Mouse (Mus musculus): Measurements from ENCODE around the gene Pld5. TPM values are rescaled to one million over a fixed set of nuclear protein-coding genes. Genes with fewer than 3 reads are reported as not detected.
"Not testable (repeated sequence)": the region's sequence is repeated elsewhere in the genome, so short reads cannot be mapped to it uniquely, and the experiment has no call there.

The Pld5 gene
- polyA plus RNA-seq, 3 experiments from 2014 or later, result not detected

DNA sequence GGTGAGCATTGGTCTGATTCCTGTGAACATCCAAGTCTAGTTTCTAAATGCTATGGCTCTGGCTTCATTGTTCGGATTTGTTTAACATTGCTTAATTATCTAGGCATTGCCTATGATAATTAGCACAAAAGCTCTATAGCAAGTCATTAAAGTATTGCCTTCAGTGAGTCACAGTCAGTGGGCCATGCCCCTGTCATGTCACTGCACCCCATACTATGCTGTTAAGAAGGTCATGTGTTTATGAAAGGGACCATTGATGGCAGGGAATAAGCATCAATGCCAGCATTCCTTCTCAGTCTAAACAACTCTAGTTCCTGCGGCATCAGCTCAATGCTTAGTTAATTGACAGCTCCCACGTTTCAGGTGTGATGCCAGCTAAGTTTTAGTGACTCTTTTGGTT is 239.1 kb downstream of the Pld5 start:
- no peak for ATAC-seq

DNA sequence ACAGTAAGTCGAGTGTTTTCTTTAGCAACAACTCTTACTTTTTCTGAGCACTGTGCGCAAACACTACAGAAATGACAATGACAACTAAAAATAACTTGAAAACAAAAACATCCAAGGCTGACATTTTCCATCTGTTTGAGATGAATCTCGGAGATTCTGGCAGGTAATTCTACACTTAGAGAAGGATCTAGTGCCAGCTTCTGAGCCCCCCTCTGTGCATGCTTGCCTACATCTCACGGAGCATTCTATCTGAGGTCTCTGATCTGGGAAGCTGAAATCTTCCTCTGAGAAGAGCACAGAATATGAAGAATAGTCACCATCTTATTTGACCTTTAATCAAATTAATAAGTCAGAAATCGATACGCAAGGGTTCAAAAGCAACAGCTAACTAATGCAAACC is 240.4 kb downstream of the Pld5 start:
- ATAC-seq, result no peak

DNA sequence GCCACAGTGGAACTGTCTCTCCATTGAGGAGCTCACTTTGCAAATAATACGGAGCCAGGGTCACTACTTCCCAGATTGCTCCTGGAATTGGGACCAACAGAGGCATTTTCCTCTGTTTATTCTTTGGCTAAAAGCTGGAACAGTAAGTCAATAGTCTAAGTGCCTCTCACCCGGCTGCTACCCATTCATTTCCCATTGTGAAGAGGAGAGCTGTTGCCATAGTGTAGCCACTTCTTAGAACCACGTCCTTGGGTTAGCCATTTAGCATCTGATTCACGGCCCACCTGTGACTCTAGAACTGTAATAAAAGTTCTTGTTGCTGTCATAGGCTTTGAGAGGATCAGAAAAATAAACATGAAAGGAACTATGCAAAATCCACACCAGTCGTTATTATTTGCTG is 241.4 kb downstream of the Pld5 start:
- no peak for ATAC-seq

DNA sequence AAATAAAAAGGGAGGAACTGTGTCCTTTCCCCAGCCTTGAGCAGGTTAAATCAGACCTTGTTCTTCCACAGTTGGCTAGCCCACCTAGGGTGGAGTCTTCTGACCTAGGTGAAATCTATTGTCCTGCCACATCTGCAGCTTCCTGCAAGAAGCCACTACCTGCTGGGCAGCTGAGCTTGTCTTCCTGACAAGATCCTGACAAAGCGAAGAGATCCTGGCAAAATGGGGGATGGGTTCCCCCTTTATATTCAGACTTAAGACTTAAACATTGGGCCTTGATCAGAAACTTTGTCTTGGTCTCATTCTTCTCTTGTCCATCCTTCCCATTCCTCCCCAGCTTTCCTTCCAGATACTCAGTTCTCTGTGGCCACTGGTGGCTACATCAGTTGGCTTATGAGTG is 246.0 kb downstream of the Pld5 start:
- ATAC-seq, result no peak

DNA sequence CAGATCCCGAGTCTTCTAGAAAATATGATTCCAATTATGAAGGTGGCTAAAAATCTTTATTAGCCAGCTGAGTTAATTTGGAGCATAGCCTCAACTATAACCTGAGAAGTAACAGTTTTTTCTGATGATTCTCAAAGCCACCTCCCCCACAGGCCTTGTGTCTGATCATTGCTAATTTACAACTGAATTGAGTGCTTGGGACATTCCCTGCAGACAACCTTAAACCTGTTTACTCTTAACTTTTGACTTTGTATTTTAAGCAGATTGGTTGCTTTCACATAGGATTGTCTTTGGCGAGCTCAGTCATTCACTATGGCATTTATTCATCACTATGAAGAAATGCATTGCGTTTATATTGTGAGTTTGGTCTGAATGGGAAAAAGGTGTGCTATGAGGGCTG is 246.7 kb downstream of the Pld5 start:
- ATAC-seq, result no peak

DNA sequence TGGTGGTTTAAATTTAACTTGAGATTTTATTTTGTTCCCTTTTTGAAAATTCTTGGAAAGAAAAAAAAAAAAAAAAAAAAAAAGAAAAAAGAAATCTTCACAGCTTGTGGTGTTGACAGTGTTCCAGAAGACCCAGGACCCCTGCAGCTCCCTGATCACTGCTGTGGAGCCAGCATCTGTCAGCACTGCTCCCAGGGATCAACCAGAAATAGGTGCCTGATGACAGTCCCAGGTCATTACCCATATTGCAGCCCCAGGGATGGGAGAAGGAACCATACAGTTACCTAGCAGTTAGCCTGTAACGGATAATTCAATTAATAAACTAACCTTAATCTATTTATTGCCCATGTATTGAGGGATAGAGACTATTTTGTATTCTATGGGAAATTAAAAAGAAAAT is 250.6 kb downstream of the Pld5 start:
- no peak for ATAC-seq

DNA sequence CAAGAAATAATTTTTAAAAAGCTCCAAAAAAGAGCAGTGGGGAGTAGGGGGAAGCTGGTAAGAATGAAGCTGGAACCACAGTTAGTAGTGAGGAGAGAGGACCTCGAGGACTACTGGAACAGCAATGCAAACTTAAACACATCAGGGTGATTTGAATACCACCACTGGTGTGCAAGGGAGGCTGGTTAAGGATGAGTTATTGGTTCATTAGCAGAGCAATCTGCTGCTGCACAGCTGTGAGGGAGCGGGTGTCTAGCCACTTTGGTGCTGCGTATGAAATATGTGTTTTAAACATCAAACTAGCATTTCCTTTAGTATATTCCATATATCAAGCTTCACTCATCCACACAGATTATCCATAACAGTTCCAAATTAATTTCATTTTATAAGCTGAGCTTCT is 256.6 kb downstream of the Pld5 start:
- ATAC-seq, result no peak

DNA sequence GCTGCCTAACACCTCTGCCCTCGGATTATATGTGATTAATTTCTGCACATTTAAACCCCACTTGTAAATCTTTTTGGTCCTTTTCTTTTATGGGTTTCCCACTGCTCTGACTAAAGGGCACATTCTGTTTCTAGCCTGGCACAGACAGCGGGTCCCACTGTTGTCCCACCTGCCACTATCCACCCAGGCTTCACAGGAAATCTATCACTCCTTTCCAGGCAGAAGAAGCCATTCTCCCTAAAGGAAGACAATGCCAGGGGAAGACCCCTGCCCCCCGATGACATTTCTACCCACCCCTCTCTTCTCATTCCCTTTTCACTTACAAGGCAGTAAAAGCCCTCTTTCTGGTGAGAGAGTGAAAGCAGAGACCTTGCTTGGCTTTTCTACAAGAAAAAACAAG is 259.0 kb downstream of the Pld5 start:
- ATAC-seq, result no peak

DNA sequence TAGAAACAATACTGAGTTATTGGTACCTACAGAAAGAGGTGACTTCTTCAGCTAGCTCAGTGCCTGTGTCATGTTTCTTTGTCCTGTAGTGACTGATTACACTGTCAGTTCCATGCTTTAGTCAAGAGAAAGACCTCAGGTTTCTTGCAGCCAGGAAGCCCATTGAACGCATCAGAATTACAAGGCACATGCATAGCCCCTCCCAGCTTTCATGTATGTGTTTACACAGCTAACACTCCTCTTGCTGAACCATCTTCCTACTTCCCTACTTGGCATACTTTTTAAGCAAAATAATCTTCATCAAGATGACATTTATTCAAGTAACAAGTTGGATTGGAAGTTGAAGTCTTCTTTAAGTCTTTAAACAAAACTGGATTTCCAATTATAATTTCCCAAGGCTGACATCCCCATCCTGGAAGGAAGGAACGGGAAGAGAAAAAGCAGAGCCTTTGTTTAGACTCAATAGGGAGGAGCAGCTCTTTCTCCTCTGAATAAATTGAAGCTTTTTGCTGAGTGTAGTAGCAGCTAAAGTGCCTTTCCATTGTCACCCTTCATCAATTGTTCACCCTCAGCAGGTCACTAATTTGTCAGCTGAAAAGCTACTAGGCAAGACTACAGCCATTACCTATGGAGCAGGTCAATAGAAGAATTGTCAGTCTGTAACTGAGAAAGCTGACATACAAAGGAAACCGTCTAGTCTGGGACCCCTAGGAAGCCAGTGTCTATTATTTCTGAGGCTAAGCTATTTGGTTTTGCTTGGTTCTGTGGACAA is 261.4 kb downstream of the Pld5 start:
- ATAC-seq, result no peak

DNA sequence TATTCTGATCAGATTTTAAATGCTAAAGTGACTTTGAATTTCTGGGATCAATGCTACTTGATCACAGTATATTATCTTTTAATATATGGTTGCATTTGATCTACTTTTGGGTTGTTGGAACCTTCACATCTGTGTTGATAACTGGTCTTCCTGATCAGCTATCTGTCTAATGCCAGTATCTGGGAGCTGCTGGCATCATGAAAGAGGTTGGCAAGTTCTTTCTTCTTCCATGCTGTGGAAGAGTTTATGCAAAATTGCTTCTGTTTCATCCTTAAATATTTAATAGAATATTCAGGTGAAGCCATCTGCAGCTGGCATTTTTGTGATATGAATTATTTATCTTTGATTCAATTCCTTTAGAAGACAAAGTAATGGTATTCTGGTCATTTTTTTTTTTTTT is 263.6 kb downstream of the Pld5 start:
- ATAC-seq, result no peak

DNA sequence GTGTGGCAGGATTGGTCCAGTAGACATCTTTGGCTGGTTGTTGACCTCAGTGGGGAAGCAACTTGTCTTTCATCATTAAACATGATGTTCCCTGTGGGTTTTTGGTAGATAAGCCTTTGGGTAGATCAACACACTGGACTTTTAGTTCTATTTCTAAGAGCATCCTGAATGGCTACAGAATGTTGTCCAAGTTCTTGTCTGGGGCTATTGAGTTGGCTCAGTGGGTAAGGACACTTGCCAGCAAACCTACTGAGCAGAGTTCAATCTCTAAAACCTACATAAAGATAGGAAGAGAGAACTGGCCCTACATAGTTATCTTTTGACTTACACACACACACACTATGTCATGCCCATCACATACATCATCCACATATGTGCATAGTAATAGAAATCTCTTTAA is 264.0 kb downstream of the Pld5 start:
- no peak for ATAC-seq

DNA sequence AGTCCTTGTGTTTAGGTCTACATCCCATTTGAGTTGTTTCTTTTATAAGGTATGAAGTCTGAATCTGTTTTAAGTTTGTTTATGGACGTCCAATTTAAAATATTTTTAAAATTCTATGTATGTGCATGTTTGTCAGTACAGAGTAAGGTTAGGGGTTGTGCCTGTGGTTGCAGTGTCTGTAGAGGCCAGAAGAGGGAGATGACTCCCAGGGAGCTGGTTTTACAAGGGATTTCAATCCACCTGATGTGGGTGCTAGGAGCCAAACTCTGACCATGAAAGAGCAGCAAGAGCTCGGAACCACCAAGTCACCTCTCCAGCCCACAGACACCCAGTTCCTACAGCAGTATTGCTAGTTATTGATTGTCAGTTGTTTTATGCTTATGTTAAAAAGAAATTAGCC is 266.7 kb downstream of the Pld5 start:
- no peak for ATAC-seq

DNA sequence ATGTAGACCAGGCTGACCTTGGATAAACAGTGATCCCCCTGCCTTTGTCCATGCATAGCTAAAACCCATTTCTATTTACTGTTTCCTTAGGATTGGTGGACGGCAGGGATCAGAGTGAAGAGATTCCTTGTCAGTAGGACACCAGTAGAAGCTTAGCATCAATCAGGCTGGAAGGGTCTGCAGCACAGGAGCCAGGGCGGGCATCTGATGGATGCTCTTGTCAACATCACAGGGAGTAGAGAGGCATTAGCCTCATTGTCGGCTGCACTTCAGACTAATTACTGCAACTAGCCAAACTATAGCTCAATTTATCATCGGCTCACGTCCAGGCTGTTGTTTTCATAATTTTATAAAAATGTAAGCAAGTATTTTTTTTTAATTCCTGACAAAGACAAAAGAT is 274.5 kb downstream of the Pld5 start:
- ATAC-seq, result no peak

DNA sequence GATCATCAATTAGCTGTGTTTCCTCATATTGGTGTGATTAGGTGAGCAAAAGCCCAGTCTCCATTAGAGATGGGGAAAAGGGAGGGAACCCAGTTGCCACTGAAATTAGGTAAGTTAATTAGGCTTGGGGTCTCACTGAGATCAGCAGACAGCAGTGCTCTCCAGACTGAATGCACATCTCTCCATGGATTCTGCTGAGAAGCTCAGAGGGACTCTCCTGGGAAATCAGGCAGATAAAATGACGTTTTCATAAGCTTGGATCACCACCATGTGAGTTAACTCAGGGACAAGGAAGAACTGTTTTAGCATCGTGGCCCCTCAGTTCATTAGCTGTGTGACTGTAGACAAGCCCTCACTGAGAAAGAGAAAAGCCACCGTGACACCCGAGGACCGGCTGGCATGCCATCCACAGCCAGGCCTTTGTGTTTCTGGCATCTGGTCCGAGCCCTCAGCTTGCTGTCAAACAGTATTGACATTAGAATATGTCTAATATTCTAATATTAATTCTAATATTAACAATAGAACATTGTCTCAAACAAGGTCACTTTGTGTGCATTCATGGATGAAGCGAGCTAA is 277.9 kb downstream of the Pld5 start:
- no peak for ATAC-seq

DNA sequence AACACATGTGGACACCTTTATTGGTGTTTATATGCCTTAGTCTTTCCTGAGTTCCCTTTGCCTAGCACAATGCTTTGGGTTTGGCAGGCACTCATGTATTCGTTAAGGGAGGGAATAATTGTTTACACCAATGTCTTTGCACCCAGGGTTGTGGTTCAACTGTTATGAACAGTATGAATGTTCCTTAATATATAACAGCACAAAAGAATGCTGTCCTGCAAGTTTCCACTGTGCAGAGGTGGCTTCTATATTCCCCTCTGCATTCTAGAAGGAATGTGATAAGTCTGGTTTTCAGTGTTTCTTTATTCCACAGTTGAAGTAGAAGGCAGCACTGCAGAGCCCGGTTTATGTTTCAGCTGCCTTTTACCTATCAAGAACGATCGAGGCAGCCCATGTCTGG is 286.2 kb downstream of the Pld5 start:
- no peak for ATAC-seq

DNA sequence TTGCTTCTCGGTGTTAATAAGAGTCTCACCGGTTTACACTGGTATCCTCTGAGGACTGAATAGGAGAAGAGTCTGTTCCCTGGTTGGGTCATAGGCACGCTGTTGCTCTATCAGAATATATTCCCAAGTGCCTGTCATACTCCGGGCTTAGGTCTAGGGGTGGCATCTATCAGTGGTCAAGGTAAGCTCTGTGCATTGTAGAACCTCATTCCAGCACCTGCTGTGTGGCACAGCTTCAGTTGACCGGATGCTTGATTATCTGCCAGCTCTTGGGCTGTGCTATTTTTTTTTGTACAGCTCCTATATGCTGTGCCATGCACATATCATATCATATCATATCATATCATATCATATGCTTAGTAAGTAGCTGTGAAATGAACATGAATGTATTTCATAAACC is 286.7 kb downstream of the Pld5 start:
- no peak for ATAC-seq

DNA sequence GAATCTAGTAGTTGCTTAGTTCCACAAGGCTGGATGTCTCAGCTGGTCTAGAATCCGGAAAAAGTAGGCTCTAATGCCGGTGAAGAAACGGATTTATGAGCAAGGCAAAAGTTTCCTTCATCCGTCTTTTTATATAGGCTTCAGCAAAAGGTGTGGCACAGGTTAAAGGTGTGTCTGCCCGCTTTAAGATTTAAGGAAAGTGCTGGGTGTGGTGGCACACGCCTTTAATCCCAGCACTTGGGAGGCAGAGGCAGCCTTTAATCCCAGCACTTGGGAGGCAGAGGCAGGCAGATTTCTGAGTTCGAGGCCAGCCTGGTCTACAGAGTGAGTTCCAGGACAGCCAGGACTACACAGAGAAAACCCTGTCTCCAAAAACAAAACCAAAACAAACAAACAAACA is 296.1 kb downstream of the Pld5 start, which contains the start of gene Rbm8a2:
Gene Rbm8a2, minus strand, starts transcription at position 101 of the 400 bp plus-strand sequence.
- ATAC-seq, result not testable (repeated sequence)

DNA sequence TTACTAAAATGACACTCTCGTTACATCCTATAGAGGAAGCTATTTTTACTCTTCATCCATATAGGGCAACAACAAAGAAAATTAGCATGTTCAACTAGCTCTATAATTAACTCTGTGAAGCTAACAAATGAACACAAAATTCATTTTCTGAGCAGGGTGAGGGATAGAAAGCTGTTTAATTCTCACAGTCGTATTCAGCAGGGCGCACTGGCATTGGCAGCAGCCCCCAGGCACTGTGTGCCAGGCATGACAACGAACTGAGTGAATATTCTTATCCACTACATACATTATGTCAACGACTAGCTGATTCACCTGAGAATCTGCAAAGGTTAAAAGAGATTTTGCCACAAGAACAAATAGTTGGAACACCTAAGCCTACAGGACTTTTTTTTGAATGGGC is 304.4 kb downstream of the Pld5 start:
- no peak for ATAC-seq

DNA sequence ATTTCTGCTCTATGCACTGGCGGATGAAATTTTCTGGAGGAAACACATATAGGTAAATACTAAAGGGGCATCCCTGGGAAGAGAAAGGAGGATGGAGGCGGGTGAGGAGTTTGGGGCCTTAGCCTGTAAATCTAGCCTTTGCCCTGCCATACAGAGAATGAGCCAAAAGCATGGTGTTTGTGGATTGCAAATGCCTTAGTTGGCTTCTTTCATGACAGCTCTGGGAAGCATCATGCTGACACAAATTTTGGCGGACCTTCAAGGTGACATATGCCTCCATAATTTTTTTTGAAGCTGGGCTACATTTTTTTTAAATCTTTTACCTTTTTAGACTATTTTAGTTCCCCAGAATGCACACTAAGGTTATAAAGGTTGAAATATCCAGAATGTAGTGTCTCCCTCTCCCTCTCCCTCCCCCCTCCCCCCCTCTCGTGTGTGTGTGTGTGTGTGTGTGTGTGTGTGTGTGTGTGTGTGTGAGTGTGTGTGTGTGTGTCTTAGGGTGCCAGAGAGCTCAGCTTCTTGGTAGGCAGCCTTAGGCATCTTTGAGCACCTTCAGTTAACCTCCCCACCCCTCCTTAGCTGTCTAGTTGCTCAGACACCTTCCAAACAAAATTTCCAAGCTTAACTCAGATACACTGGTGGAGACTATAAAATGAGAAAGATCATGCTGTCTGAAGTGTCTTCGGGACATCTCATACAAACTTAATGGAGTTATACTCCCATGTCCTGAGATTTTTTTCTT is 307.9 kb downstream of the Pld5 start:
- ATAC-seq, result no peak

DNA sequence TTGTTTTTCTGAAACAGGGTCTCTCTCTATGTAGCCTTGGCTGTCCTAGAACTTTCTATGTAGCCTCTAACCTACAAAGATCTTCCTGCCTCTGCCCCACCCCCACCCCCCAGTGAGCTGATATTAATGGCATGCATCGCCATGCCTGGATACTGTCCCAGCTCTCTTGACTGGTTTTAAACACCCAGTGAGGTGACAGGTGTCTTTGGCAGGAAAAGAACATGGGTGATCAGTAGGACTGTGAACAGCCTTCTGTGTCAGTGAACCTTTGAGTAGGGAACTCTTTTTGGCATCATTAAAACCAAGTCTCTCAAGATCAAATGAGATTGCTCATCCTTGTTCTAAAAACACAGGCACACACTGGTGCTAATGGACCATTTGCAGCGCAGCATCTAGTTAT is 313.3 kb downstream of the Pld5 start:
- no peak for ATAC-seq

DNA sequence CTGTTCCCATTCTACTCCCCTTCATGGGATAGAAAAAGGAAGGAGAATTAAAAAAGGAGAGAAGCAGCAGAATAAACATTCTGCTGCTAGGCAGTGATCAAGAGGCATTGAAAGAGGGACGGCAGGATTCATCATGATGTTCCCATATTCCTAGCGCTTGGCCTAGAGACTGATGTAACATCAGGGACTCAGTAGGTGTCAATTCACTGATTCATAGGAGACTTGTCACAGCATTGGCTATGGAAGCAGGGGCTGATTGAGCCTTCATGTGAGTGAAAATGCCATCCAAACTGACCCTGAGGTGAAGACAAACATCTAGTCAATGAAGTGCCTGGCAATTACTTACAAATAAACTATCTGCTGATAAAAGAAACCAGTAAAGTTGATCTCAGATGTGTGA is 324.3 kb downstream of the Pld5 start:
- ATAC-seq, result no peak

DNA sequence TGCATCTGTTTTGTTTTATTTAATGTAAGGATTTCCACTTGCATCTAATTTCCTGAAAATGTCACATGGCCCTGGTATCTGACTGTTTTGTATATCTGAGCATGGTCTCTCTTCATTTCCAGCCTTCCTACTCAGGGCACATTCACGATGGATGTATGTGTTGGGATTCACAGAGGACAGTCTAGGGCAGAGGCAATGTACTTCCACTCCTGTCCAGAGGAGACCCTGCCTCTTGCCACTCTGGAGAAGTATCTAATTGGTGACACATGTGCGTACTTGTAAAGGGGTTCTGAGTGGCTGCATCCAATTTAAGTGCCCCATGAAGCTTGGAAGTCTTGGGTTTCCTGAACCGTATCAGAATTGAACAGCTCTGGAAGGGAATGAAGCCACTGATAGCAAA is 324.7 kb downstream of the Pld5 start:
- ATAC-seq, result no peak

DNA sequence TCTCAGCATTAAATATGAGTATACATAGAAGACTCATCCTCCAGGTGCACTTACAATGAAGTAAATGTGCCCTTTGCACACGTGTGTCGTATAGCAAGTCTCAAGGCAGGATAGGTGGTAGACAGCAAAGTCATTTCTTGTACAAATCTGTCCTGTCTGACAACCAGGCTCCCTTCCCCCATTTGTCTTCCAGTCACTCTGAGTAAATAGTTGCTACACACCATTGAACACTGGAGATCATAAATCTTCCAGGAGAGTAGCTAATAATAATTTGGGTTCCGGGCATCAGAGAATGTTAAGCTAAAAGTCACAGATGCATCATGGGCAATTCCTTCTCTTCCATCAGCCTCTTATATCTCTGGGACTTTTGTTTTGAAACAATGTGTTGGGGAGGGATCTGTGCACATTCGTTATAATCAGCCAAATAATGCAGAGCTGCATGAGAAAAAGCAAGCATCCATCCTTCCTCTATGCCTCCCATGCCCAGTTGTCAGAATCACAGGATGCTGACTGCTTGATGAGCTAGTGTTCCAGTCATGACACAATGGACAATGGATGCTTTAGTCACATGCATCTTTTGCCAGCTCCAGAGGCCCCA is 328.3 kb downstream of the Pld5 start:
- ATAC-seq, result no peak

DNA sequence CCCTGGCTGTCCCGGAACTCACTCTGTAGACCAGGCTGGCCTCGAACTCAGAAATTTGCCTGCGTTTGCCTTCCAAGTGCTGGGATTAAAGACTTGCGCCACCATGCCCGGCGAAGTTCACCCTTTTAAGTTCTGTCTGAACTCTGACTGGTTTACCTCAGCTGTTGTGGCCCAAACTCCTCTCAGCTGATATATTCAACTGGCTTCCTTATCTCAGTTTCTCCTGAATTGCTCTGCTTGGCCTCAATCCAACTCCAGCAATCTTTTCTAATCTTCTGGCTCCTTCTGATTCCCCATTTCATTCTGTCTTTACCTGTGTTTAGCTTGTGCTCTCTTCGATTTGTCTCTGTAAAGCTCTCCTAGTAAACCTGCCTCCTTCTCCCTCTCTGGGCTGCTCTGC is 331.9 kb downstream of the Pld5 start:
- no peak for ATAC-seq
